Mouse (Mus musculus) induced T-regulatory cell, adult 2 months (primary cell): ENCODE measurements around the gene Fzd2.
"Not testable (repeated sequence)": the region's sequence is repeated elsewhere in the genome, so short reads cannot be mapped to it uniquely, and the experiment has no call there.

Experiments
- DNase-seq: peaks from one replicate; pipeline ENCODE4 v3.0.0-alpha.2; 2012; ENCODE audit warnings: low read depth

Gene Fzd2

DNA sequence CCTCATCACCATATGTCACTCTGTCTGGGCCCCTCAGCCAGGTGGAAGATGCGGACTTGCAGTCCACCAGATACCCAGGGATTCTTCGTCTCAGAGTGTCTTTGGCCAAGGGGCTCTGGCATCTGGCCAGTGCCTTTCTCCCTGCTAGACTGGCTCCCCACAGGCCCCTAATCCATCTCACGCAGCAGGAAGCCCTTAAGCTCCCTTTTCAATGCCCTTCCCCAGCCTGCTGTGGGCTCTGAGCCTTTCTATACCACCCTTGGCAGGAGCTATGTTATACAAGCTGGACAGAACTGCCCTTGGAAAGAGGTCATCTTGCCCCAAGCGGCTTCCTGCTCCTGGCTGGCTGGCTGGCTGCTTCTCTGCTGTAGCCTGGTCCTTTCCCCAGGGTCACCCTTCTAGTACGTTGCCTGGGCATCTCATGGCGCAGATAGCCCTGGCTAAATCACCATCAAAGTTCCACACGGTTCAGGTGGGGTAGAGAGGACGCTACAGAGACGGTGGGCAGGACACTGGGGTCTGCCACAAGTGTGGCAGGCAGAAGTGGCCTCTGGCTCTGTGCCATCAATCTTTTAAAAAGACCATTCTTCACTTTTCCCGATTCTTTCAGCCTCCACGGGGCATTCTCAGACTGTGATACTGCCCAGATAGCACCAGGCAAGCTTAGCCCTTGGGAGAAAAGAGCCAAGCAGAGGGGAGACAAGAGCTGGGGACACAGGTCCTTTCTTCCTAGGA is 22.7 kb upstream of the Fzd2 start:
- DNase-seq = no peak

DNA sequence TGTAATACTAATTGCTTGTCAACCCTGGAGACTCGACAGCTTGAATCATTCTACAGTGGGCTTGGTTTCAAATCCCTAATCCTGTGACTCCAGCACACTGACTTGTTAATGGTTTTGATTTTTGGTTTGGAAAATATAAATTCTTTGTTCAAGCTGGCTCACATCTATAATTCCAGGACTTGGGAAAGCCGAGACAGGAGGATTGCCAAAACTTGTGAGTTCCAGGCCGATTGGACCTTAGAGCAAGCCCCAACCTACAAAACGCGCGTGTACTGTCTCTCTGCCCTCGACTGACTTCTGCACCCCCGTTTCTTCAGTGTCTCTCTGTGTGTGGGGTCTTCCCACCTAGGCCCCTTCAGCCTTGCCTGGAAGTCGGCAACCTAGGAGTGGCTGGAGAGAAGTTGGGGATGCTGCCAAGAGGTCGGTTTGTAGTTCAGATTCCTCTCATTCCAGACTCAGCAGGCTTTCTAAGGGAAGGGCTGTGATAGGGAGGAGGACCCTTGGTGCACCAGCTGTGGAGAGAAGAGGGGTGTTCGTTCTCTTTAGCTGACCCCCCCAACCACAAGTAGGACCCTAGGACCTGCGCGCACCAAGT is 22.1 kb upstream of the Fzd2 start:
- no peak for DNase-seq

DNA sequence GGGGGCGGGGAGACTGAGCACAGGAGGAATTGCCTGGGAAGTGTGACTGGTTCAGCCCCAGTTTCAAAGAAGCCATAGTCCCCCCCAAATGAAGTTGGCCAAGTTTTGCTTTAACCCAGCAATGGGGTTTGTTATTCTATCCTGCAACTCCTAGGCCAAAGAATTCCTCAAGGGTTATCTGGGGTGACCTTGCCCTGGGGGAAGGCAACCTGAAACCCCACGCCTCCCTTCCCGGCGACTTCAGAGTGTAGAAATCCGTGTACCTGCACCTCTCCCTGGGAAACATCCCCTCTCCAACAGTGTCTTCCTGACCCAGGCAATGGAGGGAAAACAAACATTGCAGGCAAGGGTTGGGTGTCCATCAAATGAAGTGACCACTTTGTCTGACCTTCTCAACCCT is 21.5 kb upstream of the Fzd2 start:
- DNase-seq = no peak

DNA sequence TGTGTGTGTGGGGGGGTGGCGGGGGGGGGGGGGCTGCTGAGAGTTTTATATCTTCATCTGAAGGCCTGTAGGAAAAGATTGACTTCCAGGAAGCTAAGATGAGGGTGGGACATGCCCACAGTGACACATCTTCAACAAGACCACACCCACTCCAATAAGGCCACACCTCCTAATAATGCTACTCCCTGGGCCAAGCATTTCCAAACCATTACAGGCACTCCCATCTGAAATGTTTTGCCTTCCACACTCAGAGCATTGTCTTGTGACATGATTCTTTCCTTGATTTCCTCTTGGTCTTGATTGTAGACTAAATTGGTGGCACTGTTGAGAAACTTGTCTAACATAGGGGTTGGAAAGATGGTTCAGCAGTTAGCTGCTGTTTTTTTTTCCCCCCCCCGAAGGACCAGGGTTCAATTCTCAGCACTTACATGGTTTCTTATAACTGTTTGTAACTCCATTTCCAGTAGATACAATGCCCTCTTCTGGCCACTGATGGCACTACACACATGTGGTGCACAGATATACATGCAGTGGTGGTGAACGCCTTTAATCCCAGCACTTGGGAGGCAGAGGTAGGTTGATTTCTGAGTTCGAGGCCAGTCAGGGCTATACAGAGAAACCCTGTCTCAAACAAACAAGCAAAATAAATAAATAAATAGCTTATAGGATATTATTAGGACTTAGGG is 17.6 kb upstream of the Fzd2 start:
- DNase-seq = no peak

DNA sequence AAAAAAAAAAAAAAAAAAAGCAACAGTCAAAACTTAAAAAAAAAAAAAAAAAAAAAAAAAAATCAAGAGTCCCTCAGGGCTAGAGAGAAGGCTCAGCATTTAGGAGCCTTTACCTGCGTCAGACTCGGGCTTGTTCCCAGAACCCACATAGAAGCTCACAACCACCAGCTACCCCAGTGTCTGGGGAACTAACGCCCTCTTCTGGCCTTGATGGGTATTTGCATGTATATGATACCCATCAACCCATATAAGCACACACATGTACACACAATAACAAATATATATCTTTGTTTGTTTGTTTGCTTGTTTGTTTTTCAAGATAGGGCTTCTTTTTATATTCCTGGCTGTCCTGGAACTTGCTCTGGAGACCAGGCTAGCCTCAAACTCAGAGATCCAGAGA is 16.6 kb upstream of the Fzd2 start:
- DNase-seq = no peak

DNA sequence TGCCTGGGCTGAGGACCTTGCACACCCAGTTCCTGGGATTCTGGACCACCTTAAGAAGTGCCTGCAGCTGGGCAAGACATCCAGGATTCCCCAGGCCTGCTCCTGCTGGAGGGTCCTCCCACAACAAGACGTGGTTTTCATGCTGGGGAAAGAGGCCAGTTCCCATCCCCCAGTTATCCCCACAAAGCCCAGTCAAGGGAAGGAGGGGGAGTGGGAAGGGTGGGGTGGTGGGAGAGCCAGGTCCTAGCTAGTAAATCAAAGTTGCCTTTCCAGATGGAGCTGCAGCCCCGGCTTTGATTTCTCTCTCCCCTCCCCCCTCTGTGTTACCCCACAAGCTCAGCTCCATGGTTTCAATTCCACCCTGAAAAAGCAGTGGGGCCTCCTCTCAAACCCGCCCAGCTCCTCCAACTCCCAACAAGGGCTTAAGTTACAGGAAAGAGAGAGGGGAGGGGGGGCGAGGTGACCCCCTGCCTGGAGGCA is 8.8 kb upstream of the Fzd2 start:
- no peak for DNase-seq

DNA sequence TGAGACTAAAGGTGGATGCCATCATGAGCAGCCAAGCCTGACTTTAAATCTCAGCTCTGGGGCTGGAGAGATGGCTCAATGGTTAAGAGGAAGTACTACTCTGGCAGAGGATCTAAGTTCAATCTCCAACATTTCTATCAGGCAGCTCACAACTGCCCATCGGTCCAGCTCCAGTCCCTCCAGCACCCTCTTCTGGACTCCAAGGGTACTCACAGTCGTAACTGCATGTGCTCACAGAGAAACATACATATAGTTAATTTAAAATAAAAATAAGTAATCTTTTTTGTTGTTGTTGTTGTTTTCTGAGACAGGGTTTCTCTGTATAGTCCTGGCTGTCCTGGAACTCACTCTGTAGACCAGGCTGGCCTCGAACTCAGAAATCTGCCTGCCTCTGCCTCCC is 4.3 kb upstream of the Fzd2 start:
- no peak for DNase-seq

DNA sequence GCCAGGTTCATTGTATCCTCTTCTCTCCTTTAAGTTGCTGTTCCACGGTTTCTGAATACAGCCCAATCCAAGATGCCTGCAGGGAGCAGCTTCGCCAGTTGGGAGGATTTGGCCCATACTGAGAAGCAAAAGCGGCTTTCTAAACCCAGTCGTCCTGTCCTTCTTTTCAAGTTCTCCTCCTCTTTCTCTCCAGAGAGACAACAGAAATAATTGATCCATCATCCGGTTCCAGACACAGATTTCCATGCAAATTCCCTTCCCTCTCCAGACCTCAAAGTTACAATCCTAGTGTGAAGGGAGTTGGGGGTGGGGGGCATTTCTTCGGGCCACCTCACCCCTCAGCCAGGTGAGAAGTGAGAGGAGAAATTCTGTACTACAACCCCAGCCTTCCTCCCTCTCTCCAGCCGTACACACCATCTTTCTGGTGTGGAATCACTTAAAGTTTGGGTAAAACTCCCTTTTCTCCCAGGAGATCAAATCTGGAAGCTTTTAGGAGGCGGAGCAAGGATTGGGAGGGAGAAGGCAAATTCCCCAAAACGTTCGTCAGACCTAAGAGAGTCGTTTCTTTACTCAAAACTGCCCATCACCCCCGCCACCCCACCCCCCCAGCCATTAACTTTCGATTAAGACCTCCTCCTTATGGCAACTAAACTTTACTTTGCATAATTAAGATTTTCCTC is 1.2 kb upstream of the Fzd2 start:
- no peak for DNase-seq

DNA sequence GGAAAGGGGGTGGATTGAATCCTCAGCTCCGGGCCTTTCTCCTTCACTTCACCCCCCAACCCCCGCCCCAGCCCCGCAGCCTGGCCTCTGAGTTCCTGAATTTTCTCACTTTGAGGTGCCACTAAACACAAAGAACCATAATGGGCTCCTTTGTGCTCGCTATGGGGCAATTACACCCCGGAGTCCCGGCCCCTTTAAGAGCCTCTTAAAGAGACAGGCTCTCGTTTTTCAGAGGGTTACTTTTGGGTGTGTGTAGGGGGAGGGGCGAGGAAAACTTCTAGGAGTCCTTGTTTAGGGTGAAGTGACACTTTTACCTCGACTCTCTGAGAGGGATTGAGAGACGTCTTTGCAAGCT is 723 bp upstream of the Fzd2 start:
- DNase-seq = no peak

DNA sequence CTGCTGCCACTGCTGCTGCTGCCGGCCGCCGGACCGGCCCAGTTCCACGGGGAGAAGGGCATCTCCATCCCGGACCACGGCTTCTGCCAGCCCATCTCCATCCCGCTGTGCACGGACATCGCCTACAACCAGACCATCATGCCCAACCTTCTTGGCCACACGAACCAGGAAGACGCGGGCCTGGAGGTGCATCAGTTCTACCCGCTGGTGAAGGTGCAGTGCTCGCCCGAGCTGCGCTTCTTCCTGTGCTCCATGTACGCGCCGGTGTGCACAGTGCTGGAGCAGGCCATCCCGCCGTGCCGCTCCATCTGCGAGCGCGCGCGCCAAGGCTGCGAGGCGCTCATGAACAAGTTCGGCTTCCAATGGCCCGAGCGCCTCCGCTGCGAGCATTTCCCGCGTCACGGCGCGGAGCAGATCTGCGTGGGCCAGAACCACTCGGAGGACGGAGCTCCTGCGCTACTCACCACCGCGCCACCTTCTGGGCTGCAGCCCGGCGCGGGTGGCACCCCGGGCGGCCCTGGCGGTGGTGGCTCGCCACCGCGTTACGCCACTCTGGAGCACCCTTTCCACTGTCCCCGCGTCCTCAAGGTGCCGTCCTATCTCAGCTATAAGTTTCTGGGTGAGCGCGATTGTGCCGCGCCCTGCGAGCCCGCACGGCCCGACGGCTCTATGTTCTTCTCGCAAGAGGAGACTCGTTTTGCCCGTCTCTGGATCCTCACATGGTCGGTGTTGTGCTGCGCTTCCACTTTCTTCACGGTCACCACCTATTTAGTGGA is 769 bp downstream of the Fzd2 start:
- DNase-seq = peak; percentile 21

DNA sequence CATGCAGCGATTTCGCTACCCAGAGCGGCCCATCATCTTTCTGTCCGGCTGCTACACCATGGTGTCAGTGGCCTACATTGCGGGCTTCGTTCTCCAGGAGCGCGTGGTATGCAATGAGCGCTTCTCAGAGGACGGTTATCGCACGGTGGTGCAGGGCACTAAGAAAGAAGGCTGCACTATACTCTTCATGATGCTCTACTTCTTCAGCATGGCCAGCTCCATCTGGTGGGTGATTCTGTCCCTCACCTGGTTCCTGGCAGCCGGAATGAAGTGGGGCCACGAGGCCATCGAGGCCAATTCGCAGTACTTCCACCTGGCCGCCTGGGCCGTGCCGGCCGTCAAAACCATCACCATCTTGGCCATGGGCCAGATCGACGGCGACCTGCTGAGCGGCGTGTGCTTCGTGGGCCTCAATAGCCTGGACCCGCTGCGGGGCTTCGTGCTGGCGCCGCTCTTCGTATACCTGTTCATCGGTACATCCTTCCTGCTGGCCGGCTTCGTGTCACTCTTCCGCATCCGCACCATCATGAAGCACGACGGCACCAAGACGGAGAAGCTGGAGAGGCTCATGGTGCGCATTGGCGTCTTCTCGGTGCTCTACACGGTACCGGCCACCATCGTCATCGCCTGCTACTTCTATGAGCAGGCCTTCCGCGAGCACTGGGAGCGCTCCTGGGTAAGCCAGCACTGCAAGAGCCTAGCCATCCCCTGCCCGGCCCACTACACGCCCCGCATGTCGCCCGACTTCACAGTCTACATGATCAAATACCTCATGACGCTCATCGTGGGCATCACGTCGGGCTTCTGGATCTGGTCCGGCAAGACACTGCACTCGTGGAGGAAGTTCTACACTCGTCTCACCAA is 1.6 kb downstream of the Fzd2 start:
- no peak for DNase-seq

DNA sequence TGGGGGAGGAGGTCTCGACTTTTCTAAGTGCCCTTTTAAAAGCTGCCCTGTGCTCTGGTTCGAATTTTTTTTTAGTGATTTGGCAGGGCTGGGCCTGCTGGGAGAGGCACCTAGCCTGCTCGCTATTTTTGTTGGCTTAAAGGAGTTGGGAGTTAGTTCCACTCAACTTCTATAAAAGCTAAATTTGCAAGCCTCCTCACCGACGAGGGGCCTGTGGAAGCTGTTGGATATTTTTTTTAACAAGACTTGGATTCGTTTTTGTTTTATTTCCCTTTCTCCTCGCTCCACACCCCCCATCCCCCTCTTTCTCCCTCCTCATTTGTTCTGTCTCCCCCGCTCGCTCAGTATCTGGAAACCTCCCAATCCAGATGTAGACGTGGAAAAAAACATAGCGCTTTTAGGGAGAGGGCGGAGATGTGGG is 2.6 kb downstream of the Fzd2 start:
- no peak for DNase-seq

DNA sequence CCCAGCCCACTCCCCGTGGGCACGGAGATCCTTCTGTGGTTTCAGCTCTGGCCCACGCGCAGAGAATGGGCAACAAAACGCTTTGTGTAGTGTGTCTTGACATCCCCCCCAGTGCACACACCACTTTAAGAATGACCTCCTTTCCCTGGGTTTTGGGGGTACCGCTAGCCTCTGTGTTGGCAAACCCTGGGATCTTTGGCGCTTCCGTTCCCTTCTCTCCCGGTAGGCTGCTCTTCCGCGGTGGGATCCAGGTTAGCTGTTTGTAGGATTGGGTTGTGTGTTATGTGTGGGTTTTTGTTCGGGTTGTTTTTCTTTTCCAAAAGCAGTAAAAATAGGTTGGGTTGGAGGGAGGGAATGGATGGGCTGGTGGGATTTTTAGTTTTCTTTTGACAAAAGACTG is 3.0 kb downstream of the Fzd2 start:
- DNase-seq = not testable (repeated sequence)

DNA sequence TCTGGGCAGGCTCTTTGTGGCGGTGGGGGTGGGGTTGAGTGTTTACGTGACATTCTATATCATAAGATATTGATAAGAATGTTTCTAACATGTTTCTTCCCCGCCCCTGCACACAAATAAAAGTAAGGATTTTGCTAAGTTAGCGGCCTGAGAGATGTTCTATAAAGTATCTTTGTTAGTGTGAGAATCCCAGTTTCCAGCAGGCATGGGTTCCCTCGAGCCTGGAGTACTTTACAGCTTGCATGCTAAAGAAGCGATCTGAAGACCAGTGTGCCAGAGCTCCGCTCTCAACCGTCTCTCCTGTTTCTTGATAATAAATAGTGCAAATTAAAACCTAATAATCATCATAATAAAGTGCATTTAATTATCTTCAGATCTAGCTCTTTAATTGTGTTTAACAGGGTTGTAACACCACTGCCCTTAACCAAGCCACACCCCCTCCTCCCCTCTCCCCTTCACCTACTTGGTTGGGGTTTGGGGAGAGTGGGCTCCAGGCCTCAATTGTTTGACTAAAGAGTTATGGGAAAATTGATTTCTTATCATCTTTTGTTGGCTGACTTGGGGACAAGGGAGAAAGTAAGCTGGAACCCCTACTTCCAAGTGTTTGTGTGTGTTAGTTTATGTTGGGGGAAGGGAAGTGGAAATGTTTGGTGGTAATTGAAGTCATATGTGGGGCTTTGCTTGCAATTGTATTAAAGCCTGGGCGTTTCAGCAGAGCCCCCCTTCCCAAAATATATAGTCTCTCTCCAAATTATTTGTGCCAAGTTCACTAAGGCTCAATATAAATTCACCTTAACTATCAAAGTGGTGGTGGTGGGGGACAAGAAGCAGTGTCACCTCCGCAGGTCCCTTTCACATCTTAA is 3.7 kb downstream of the Fzd2 start:
- no peak for DNase-seq

DNA sequence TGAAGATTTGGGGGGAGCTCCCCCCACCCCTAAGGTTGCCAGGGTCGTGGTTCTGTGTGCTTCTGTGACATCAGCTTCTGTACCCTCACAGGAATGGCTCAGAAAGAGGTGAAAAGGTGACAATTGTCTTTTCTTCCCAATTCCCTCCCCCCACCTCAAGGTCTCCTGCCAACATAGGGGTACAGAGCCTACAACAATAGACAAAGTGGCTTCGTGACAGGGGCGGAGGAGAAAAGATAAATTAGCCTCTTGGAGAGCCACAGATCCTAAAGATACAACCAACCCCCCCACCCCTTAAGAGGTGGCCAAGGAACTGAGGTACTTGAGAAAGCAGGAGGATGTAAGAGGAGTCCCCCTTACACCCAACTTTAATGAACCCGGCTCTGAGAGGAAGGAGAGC is 4.5 kb downstream of the Fzd2 start:
- DNase-seq = no peak

DNA sequence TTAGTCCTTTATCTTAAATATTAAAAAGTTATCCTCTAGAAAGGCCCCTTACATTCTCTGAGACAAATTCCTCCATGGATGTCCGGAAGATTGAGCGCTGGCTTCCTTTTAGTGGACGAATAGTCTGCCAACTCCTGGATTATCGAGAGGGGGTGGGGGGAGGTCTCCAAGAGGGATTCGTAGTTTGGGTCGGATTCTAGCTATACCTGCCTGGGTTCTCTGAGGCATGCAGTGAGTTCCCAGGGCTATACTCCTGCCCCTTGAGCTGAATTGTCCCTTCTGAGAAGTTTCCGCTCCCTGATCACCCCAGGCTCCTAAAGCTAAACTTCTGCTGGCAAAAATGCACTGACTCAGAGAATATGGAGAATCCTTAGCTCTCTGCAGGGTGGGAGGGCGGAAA is 5.3 kb downstream of the Fzd2 start:
- DNase-seq = no peak

DNA sequence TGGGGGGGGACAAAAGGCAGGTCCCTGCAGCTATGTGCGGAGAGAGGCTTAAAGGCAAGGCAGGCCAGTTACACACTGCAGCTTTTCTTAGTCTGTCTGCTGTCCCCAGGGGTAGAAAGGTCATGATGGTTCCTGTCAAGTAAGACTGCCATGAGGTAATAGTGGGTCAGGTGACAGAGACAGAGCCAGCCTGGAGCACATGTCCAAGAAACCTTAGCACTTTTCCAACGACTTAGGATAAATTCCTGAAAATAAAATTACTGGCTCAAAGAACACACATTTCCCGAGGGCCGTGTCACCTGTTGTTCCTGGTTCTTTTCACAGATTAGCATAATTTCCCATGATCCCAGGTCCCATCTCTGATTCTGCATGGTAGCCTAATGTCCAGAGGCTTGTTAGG is 6.1 kb downstream of the Fzd2 start:
- no peak for DNase-seq

DNA sequence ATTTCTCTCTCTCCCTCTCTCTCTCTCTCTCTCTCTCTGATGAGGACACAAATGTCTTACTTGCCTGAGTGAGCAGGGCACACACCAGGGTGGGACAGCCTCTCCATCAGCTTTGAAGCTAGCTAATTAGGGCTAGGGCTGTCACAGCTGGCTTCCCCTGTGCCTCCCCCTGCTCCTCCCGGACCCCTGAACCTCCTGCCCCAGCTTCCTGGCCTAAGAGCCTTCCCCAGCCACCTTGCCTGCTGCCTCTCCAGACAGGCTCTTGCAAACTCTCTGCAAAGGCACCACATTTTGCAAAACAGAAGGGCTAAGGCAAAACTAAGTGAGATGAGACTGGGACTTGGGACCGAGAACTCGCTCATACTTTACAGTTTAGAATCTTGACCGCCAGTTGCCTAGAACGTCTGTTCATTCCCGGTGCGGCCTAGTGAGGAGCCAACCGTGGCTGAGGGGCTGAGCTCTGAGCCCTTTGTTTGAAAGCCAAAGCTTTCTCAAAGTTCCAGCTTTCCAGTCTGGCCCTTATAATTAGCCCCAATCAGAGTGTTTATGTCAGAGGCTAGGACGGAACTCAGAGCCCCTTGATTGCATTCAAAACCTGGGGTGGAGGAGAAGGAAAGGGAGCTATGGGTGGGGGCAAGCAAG is 6.6 kb downstream of the Fzd2 start:
- no peak for DNase-seq

DNA sequence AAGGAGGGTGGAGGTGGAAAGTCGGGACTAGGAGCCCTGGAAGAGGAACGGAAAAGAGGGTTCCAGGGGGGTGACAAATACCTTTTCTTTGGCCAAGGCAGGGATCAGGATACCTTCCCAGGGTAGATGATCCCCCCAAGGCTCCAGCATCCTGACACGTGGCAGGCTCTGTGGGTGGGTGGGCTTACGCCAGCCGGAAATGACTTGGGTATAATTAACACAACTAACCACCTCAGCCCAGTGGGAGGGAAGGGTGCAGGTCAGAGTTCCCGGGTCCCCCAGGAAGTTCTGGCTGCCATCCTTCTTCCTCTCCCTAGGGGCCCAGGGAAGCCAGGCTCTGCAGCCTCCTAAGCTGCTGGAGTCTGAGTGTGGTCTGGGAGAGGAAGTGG is 7.1 kb downstream of the Fzd2 start:
- DNase-seq = no peak

DNA sequence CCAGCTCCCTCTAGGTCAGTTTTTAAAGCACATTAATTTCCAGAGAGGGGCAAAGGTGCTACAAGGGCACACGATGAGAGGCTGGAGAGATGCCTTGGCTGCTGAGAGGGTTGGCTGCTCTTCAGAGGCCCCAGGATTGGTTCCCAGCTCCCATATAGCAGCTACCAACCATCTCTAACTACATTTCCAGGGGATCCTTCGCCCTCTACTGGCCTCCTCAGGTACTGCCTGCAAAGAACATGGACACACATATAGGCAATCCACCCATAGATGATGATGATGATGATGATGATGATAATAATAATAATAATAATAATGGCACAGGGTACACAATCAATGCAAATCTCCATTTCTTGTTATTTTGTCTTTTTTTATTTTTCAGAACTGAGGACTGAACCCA is 15.3 kb downstream of the Fzd2 start:
- no peak for DNase-seq
